Mouse (Mus musculus): ENCODE measurements around the gene Cntn1. TPM values are rescaled to one million over a fixed set of nuclear protein-coding genes. Genes with fewer than 3 reads are reported as not detected.
A peak's percentile ranks its signal among the peaks of the same experiment; 100 is the strongest.

Cntn1 gene
- total RNA-seq, 2 experiments from 2014 or later = 464 to 479 TPM

DNA sequence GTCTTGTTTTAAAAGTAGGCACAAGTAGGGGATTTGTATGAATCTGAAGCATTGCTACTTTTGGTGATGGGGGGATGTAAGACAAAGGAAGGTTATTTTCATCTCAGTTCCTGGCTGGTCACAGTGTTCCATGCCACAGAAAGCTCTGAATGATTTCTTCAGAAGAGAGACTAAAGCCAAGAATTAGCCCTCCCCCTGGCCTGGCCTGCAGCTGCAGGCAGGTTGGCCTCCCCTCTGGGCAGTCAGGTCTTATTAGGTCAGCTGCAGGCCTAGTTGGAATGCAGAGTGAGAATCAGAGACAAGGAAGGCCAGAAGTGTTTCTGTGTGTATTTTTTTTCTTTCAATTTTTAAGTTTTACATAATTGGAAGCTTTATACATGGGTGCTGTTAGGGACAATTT lies 61.5 kb downstream of the Cntn1 start:
- intact Hi-C loops (cut with DNase I) = no loop called here
- peak in 1 of 2 experiments; percentile 26 for DNase-seq (ENCODE audit: extremely low spot score in 1 of 2, low spot score in 2 of 2)

DNA sequence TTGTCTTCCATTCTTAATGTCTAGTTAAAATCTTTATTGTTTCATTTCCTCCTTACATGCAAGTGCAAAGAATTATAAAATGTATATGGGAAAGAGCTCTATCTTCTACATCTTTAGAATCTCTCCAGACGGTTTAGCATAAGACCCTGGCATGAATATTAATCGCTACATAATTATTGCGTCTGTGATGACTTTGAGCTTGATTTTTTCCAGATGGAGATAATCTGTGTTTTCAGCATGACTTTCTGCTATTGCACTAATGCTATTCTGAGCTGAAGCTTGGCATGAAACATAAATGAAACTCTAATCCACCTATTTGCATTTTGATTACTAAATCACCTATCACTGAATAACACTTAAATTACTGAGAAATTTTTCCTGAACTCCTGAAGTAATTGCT lies 82.0 kb downstream of the Cntn1 start:
- DNase-seq (ENCODE audit: extremely low spot score in 1 of 2, low spot score in 2 of 2) = no peak
- intact Hi-C loops (cut with DNase I) = no loop called here

DNA sequence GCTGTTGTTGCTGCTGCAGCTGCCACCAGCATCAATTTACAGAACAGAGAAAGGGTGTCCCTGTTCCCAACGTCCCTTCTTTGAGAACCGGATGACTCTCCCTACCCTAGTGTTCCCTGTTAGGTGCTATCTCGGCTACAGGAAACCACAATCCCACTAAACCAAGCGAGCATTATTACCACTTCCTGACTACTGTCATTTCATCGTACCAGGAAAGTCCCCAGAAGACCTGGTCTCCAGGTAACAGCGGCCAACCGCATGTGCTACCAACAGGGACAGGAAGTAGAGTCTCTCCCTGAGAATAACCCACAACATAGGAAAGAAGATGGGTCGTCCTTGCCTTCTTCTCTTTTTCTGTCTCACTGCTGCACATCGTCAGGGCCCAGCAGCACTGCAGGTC lies 83.3 kb downstream of the Cntn1 start:
- DNase-seq (ENCODE audit: extremely low spot score in 1 of 2, low spot score in 2 of 2) = no peak
- intact Hi-C loops (cut with DNase I) = no loop called here

DNA sequence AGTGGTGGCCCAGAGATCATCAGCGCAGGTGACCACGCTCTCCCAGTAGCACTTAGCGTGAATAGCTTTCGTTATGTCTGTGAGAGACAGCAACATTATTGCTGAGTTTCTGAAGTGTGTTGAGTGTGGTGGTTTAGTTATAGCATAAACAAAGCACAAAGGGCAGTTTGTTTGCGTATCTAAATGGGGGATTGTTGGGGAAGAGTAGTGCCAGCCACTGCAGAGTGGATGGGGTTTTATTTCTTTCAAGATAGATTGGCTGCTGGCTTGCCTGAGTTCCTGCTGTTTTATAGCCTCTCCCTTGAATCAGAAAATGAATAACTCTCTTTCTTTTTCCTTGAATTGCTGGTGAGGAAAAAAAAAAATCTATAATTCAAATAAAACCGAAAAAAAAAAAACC lies 86.1 kb downstream of the Cntn1 start:
- no peak for DNase-seq (ENCODE audit: extremely low spot score in 1 of 2, low spot score in 2 of 2)

DNA sequence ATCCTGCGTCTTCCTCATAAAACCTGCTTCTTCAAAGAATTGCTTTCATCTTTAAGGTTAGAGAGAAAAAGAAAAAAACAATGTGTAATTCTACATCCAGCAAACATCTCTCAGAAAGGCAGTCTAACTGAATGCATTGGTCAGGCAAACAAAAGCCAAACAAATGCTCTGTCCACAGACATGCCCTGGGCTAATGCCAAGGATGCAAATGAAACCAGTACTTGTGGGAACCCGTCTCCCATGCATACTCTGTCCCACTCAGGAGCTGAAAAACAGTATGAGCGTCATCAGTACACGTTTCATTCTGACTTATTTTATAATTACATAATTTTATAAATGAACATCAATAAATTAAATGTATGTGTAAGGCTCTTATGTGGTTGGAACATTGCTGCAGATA lies 91.0 kb downstream of the Cntn1 start:
- no peak for DNase-seq (ENCODE audit: extremely low spot score in 1 of 2, low spot score in 2 of 2)
- intact Hi-C loops (cut with DNase I) = no loop called here

More for the DNA sequence above, 86.1 kb downstream of the Cntn1 start:
- intact Hi-C loops (cut with DNase I) = no loop called here

DNA sequence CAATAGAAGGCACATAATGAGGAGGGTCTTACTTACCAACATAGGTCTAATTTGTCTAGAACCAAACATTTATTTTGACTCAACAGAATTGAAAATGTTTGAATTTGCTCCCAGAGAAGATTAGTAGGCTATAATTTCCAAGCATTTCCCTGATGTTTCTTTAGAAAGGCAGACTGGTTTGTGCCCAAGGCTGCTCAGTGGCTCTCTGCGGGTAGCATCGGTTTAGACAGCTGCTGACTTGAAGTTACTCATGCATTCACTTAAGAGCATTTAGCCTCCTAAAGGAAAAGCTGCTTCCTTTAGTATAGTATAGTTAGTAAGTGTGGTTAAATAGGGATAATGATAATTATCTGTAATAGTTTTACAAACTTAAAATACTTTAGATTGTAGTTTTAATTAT lies 104.0 kb downstream of the Cntn1 start:
- intact Hi-C loops (cut with DNase I) = no loop called here
- no peak for DNase-seq (ENCODE audit: extremely low spot score in 1 of 2, low spot score in 2 of 2)

DNA sequence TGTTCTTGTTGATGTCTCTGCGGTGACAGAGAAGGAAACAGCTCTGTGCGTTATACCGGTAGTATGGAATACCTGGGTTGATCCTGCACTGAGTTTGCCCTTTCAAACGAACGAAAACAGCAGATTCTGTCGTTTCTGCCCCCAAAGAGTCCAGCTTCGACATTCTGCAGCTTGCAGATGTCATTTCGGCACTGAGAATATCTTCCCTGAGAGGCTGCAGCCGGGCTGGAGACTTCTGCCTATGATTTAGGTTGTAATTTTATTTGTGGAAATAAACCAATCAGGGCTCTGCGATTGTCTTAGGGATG lies 109.8 kb downstream of the Cntn1 start:
- no peak for DNase-seq (ENCODE audit: extremely low spot score in 1 of 2, low spot score in 2 of 2)
- intact Hi-C loops (cut with DNase I) = loop anchor here (5.0 kb wide), 2 partner anchors 61 to 109 kb away; partner anchors contain the start of gene Cntn1

DNA sequence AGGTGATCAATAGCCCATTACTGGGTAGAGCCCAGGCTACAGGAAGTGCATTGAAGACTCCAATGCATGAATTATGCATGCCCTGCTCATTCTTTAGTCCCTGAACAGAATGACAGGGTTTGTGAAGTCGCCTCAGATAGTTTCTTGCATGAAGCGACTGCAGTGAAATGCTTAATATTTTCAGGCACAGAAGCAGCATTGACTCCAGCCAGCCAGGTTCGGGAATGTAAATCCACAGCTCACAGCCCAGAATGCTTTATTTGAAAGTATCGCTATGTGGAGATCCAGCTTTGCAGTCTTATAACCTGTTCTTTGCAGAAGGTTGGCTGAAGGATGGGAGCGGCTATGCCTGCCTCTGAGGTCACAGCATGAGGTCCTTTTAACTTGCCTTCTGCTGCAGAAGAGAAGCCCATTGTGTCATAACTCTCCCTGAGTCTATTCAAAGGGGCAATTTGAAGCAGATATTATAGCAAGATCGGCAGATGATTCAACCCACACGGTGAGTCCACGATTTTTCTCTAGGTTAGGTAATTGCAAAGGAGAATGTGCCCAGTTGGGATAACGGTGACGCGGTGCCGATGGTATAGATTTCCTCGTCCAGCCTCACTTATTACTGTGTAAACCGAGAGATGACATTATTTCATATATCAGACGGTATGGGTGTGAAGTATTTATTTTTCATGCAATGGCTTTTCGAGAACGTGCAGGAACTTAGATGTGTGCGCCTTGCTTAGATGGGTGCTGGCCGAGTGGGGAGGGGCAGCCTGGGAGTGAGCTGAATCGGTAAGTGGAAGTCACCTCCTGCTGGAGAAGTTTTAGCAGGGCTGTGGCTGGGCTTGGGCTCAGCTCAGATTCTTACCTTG lies 110.4 kb downstream of the Cntn1 start:
- intact Hi-C loops (cut with DNase I) = loop anchor here (5.0 kb wide), 2 partner anchors 61 to 109 kb away; partner anchors contain the start of gene Cntn1
- peak; percentile 31 to 43 for DNase-seq (ENCODE audit: extremely low spot score in 1 of 2, low spot score in 2 of 2)

DNA sequence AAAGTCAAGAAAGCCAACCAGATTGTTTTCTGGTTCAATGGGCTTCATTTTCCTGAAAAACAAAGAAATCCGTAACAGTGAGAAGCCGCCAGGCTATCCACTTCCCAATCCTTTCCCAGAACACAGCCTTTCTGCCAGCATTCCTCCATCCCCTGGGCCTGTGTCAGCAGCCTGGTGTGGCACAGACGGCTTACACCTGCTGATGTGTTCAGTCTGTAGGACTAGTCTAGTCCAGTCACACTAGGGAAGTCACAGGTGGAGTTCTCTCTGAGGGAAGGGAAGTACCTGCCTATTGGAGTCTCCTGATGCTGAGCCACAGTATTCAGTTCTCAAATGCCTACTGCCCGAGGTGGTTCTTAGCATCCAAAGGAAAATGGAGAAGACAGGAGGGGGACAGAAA lies 111.9 kb downstream of the Cntn1 start:
- intact Hi-C loops (cut with DNase I) = loop anchor here (5.0 kb wide), 2 partner anchors 59 to 111 kb away; partner anchors contain the start of gene Cntn1
- DNase-seq (ENCODE audit: extremely low spot score in 1 of 2, low spot score in 2 of 2) = no peak

DNA sequence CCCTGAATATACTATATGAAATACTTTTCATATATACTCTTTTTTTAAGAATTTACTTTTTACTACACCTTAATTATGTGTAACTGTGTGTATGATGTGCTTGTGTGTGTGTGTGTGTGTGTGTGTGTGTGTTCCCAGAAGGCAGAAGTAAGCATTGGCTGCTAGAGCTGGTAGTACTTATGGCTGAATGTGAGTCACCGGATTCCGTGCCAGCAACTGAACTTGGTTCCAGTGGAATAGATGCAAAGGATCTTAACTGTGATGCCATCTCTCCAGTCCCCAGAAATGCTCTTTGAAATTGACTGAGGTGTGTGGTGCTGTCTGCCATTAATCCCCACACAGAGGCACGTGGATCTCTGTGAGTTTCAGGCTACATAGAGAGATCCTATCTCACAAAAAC lies 113.2 kb downstream of the Cntn1 start:
- intact Hi-C loops (cut with DNase I) = loop anchor here (5.0 kb wide), 2 partner anchors 58 to 112 kb away; partner anchors contain the start of gene Cntn1
- DNase-seq (ENCODE audit: extremely low spot score in 1 of 2, low spot score in 2 of 2) = no peak

DNA sequence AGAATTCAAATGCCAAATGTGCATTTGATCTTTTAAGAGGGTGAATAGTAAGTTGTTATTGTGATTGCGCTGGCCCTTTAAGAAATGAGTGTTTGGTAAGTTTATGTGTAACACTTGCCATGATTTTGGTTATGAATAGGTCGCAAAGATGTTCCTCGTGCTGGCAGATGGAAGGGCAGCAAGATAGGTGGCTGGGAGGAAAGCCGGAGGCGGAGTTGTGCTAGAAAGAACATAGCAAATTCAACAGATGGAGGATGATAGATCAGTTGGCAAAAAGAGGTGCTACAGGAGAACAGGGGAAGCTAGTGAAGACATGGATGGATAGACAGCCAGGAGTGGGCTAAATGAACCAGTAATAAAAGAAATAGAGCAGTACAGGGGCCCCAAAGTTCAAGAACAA lies 115.3 kb downstream of the Cntn1 start:
- intact Hi-C loops (cut with DNase I) = no loop called here
- DNase-seq (ENCODE audit: extremely low spot score in 1 of 2, low spot score in 2 of 2) = peak in 1 of 2 experiments; percentile 11

DNA sequence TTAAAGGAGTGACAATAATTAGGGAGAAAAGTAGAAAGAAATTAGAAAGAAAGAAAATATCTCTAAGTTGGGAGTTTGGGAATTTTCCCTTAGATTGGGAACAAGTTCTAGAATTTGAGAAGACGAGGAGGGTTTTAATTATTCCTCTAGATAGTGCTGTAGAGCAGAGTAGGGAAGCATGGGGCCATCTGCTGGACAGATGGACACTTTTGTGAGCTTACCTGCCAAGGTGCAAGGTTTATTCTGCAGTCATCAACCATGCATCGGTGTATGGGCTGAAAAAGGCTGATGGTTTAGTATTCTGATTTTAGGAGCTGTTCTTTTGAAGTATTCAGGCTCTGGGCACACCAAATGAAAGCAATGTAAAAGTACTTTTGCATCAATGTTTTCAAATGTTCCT lies 124.8 kb downstream of the Cntn1 start:
- intact Hi-C loops (cut with DNase I) = no loop called here
- DNase-seq (ENCODE audit: extremely low spot score in 1 of 2, low spot score in 2 of 2) = no peak

DNA sequence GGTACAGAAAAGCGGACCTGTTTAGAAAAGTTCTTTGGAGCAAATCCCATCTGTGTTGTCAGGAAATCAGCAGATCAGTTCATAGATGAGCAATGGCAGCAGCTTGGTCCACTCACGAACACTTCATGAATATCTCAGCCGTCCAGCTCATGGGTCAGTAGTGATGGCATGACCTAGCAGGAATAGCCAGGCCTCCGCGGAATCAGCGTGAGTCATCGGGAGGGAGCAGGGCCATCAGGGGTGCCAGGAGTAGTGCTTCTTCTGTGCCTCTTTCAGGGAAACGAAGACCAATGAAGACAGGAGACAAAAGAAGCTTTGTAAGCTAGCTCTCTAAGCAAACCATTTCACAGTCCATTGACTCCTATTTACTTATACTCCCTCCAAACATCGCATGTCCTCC lies 126.4 kb downstream of the Cntn1 start:
- intact Hi-C loops (cut with DNase I) = no loop called here

DNA sequence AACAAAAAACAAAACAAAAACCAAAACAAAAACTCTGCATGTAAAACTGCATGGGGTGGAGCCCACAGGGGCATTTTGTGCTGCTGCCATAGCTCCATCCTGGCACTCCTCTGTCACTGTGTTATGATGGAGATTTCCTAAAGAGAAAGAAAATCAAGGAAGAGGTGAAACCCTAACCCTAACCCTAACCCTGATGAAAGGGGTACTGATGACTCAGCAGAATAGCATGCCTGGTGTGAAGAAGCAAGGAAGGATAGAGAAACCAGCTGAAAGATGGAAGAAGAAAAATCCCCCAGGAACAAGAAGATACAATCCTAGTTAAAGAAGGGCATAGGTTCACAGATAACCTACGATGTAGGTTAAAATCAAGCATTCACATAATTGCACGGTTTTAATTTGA lies 134.5 kb downstream of the Cntn1 start:
- intact Hi-C loops (cut with DNase I) = no loop called here
- DNase-seq (ENCODE audit: extremely low spot score in 1 of 2, low spot score in 2 of 2) = no peak

More for the DNA sequence above, 126.4 kb downstream of the Cntn1 start:
- no peak for DNase-seq (ENCODE audit: extremely low spot score in 1 of 2, low spot score in 2 of 2)

DNA sequence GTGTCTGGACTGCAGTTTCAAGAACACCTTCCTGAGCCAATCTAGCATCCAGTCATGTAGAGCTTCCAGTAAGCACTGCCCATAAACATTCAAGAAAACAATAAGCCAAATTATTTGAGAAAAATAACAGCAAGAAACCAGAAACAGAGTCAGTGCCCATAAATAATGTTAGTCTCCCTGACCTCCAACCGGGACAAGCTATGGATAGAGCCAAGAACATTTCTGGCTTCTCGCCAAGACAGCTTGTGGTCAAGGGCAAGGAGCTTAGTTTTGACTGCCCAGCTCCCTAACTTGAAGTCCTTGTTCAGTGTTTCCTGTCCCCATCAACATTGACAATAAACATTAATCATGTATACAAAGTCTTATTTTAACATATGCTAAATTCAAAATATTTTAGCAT lies 139.0 kb downstream of the Cntn1 start:
- intact Hi-C loops (cut with DNase I) = no loop called here
- no peak for DNase-seq (ENCODE audit: extremely low spot score in 1 of 2, low spot score in 2 of 2)

DNA sequence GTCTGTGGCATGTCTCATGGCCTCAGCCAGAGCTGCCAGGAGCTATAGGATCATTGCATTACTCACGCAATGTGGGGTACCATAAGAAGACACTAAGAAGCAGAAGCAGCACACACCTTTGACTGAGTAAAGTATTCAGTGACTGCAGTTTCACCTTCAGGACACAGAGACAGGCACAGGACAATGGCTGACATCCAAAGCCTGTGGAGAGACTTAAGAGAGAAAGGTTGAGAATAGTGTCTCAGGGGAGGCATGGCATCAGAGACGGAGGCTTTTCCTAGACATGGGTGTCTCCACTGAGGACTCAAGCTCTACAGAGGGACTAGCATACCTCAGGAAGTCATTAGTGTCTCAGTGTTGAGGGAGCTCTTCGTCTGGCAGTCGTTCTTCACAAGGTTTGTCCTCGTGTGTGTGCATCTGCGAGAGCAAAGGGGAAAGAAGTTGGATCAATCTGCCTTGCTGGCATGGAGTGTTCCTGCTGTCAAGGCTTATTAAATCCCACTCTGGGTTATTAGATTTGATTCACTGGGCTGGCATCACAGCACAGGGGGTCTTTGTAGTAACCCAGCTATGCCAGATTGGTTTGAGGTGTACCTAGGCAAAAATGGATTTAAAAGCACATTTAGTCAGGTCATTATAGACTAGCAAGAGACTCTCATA lies 149.5 kb downstream of the Cntn1 start:
- intact Hi-C loops (cut with DNase I) = no loop called here
- DNase-seq (ENCODE audit: extremely low spot score in 1 of 2, low spot score in 2 of 2) = no peak

DNA sequence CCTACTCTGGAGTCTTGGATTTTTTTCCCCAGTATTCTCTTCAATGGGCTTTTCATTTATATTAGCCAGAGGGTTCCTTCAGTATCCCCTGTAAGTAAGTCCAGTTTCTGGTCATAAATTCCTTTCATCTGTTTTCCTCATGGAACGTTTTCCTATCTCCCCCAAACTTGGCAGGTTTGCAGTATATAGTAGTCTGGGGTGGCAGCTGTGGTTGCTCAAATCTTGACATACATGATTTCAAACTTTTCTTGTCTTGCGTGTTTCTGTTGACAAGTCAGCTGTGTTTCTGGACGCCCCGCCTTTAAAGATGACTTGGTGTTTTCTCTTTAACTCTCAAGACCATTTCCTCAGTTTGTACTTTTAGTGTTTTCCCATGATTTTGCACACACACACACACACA lies 155.7 kb downstream of the Cntn1 start:
- intact Hi-C loops (cut with DNase I) = no loop called here
- DNase-seq (ENCODE audit: extremely low spot score in 1 of 2, low spot score in 2 of 2) = no peak

DNA sequence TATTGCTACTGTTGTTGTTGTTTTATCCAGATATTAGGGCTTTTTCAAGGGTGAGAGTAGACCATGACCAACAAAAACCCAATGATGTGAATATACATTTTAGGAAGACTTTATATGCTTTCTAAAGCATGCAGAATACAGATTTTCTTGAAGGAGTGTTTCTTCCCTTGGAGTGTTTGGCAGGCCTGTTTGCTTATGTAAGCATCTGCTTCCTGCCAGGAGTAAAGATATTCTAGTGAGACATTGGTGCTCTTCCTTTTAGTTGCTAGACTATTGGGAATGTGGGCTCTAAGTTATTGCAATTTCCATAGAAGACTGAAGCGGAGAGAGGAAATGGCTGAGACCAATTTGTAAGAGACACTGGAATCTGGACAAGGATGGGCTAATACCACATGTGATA lies 158.8 kb downstream of the Cntn1 start:
- peak in 1 of 2 experiments; percentile 23 for DNase-seq (ENCODE audit: extremely low spot score in 1 of 2, low spot score in 2 of 2)

DNA sequence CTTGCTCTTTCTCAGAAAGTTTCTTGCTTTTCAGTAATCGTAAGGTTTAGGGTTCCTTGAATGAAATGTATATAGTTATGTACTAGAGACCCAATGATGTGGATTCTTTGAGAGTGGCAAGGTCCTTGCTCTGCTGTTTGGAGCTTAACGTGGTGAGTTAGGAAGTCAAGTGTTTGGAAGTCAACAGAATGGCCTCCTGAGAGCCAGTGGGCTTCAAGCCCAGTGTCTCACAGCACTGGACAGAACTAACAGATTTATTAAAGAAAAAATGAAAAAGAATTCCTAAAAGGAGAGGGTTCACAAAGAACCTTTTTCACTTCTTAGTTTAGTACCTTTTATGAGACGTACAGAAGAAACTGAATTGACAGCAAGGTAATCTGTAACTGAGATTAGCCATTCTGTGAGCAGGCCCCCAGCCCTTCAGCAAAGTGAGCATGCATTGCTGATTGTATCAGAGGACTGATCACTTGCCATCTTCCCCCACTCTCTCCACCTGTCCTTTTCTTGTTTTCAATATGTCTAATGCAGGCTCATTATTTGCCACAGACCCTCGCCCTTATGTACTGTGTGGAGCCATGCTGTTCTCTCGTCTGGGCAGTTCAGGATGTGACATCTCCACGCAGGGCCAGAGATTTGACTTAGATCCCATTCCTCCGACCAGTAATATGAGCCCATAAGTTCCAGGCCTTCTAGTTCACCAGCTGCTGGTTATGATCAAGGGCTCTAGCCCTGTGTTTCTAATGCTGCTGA lies 159.7 kb downstream of the Cntn1 start:
- intact Hi-C loops (cut with DNase I) = no loop called here
- no peak for DNase-seq (ENCODE audit: extremely low spot score in 1 of 2, low spot score in 2 of 2)

More for the DNA sequence above, 158.8 kb downstream of the Cntn1 start:
- intact Hi-C loops (cut with DNase I) = no loop called here

DNA sequence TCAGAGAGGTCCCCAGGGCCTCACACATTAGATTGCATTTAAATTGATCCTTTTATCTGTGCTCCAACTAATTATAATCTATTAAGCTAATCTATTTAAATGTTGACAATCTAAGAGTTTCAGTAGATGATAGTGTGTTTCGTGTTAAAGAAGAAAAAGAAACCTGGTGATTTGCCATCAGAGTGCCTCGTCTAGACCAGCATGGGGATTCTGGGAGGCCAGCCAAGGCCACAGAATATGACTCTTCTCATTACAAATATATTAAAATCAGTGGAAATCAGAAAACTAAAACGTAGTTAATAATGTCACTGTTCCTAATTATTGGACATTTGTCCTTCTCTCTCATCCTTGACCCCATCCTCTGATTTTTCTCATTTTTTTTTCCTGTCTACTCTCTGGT lies 164.9 kb downstream of the Cntn1 start:
- DNase-seq (ENCODE audit: extremely low spot score in 1 of 2, low spot score in 2 of 2) = no peak
- intact Hi-C loops (cut with DNase I) = no loop called here
